Mouse (Mus musculus) 416B (cell line): ENCODE data around the gene Tubb3.
A peak's percentile ranks its signal among the peaks of the same experiment; 100 is the strongest.
"Not testable (repeated sequence)": the region's sequence is repeated elsewhere in the genome, so short reads cannot be mapped to it uniquely, and the experiment has no call there.

Experiments
- DNase-seq: peaks from one replicate; pipeline ENCODE4 v3.0.0; 2011; ENCODE audit warnings: low read depth

The Tubb3 gene

DNA sequence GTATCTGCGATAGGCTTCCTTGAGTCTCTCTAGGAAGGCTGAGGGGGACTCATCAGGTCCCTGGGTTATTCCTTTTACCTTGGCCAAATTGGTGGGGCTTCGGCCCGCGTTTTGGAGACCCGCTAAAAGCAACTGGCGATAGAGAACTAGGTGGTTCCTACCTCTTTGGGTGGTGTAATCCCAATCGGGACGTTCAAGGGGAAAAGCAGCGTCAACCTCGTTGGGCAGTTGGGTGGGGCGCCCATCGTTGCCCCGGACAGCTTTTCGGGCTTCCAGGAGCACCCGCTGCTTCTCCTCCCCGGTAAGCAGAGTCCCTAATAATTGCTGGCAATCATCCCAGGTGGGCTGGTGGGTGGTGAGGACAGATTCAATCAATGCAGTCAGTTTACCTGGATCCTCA is 21.2 kb downstream of the Tubb3 start:
- DNase-seq = no peak

DNA sequence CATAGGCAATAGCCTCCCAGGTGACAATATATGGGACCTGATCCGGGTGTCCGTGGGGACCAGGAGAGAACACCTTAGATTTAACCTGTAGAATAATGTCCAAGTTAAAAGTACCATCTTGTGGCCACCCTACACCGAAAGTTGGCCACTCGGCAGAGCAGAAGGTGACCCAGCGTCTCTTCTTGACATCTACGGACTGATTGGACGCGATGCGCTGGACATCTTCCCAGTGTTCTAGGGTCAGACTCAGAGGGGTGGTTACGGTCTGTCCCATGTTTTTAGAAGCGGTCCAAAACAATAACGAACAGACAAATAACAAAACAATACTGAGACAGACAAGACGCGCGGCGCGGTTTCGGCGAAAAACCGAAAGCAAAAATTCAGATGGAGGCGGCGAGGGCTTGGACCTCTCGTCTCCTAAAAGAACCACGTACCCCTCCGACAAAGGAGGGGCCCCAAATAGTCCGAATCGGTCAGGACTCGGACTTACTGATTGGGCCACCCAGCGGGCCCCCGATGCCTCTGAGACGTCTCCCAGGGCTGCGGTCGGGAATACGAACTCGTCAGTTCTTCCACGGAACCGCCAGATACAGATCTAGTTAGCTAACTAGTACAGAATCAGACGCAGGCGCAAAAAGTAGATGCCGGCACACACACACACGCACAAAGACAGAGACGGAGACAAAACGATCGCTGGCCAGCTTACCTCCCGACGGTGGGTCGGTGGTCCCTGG is 22.2 kb downstream of the Tubb3 start:
- not testable (repeated sequence) for DNase-seq

DNA sequence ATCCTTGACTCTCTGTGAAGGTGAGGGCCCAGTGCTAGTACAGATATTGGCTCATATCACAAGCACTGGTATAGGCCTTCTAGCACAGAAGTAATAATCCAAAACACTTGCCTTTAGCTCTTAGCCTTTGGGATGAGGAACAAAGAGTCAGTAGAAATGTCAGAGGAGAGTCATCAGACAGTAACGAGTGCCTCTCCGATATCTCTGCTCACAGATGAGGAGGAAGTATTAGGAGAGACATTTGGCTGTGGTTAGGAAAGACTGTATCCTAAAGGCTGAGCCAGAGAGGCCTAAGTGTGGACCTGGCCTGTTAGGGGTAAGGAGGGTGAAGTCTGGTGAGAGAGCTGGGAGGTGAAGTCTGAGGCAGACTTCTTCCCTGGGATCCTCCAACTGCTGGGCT is 30.6 kb downstream of the Tubb3 start:
- DNase-seq = no peak

DNA sequence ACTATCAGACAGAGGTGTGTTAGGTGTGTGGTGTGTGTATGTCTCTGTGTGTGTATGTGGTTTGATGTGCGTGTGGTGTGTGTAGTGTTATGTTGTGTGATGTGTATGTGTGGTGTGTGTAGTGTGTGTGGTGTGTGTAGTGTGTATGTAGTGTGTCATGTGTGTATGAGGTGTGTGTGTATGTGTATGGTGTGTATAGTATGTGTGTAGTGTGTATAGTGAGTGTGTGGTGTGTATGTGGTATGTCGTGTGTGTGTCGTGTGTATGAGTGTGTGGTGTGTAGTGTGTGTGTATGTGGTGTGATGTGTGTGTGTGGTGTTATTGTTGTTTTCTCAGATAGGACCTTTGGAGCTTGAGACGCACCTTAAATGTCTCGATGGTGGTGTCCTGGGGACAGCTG is 31.1 kb downstream of the Tubb3 start:
- no peak for DNase-seq

DNA sequence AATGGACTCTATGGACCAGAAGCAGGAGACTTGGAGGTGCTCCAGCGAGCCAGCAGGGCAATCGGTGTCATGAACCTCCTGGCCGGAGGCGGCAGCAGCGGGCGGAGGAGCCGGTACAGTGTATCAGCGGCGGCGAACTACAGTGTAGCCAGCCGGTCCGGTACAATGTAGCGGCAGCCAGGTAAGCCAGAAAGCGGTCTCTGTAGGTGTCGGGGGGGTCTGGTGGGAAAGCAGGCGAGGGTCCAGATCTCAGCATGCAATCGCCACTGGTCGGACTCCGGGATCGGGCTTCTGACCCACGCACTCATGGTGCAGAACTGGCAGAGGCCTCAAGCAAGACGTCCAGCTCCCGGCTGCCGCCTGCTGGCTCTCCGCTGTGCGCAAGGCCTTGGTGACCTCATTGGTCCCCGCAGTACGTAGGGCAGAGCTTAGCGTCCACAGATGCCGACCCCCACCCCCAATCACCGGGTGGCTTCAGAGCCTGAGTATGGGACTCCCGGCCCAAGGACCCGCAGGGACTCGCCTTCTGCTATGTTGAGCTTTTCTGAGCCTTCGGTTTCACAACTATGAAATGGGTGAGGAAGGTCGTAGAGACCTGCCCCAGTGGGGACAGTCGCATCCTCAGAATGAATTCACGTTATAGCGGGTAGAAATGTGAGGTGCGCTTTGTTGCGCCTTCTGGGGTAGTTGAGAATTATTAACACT is 31.8 kb downstream of the Tubb3 start:
- DNase-seq = peak; percentile 99

DNA sequence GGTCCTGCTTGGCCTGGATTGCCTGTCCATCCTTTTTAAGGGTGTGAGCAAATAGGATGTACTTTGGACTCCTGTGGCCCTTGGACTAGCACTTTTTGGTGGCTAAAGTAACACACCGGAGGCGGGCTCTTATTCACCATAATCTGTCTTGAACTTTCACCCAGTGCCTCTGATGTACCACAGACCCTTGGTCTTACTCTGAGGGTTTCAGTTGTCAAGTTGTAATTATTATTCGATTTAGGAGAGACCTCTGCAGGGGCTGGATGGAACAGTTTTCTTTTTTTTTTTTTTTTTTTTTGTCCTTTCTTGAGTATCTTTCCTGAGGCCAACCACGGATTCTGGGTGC is 32.3 kb downstream of the Tubb3 start:
- DNase-seq = peak; percentile 74

DNA sequence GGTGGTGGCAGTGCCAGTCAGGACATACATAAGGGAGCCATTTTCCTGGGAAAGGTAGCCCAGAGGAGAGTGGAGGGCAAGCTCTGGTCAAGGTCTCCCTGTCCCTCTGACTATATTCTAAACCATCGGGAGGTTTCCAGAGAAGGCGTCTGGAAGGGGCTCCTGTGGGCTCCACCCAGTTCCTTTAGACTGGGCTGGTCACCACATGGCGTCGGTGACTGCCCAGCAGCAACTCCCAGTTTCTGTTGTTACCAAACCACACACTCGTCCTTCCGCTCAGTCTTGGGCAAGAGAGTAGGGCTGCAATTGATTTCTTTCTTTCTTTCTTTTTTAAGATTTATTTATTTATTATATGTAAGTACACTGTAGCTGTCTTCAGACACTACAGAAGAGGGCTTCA is 32.9 kb downstream of the Tubb3 start:
- peak; percentile 94 for DNase-seq

DNA sequence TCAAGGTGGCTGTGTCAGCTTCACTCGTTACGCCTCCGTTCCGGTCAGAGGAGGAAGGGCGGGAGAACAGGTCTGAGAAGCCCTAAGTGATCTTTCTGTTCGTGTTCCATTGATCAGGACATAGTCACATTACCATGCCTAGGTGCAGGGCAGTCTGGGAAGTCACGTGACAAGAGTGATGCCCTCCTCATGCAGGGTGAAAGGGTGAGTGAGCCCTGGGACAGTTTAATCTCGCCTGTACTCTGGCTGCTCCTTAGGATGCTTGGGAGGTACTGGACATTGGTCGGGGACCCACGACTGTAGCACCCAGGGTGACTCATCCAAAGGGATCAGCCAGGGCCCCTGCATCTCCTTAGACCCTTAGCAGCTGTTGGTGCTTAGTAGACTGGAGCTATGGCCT is 34.8 kb downstream of the Tubb3 start:
- no peak for DNase-seq

DNA sequence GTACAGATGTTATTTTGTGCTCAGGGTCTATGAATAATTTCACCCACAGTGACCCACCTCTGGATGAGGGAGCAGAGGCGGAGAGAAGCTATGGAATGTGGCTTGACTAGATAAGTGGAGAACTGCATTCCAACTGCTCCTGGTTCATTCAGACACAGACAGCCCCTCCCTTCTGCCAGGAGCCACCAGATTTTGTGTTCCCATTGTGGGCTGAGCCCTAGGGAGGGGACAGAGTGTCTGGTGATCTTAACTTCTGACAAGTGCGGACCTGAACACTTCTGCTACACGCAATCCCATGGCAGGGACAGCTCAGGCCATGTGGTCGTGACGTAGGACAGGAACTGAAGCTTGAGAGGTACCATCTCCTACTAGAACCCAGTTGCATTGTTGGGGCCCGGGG is 35.6 kb downstream of the Tubb3 start:
- no peak for DNase-seq

DNA sequence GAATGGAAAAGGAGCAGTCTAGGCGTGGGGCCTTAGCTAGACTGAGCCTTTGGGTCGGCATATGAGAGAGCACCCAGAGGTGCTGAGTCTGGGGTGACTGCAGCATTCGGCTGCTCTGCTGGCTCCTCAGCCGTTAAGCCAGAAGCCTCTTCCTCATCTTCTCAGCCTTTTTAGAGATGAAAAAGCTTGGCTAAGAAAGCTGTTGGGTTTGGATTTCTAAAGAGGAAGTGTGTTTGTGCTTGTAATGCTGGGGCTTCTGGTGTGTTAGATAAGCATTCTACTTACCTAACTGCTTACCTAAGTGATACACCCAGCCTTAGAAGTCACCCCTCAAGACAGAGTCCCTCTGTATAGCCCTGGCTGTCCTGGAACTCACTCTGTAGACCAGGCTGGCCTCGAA is 39.6 kb downstream of the Tubb3 start:
- peak; percentile 90 for DNase-seq

DNA sequence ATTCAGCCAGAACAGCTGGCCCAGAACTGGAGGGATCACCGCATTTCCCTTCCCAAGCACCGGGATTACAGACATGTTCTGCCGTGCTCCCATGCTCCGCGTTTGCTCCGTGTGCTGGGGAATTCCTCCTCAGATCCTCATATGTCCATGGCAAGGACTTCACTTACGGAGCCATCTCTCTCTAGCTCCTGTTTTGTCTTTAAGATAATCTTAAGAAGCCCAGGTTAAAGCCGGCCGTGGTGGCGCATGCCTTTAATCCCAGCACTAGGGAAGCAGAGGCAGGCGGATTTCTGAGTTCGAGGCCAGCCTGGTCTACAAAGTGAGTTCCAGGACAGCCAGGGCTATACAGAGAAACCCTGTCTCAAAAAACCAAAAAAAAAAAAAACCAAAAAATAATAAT is 40.5 kb downstream of the Tubb3 start:
- DNase-seq = not testable (repeated sequence)

DNA sequence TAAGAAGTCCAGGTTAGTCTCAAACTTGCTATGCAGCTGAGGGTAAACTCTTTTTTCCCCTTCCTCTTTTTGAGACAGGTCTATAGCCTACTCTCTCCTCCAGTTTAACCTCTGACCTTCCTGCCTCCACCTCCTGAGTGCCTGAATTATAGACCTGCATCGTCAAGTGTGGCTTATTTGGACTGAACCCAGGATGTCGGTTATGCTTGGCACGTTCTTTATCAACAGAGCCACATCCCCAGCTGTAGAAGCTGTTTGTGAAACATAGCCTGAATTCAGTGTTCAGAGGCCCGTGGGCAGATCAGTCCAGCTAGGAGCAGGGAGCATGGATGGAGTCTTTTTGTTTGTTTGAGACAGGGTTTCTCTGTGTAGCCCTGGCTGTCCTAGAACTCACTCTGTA is 40.9 kb downstream of the Tubb3 start:
- DNase-seq = peak; percentile 81

DNA sequence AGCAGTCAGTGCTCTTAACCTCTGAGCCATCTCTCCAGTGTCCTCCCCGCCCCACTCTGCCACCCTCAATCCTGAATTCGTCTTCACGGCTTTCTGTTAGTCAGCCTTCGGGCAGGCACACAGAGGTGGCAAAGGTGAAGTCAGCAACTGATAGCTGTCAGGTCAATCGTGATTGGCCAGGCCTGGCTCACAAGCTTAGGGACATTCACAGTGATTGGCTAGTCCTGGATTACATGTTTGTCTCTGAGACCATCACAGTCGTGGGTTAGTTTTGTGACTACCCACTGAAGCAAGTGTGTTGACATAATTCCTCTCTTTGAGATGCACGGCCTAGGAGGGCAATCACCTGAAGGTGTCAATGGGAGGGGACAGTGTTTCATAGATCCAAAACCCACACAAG is 42.1 kb downstream of the Tubb3 start:
- DNase-seq = no peak

DNA sequence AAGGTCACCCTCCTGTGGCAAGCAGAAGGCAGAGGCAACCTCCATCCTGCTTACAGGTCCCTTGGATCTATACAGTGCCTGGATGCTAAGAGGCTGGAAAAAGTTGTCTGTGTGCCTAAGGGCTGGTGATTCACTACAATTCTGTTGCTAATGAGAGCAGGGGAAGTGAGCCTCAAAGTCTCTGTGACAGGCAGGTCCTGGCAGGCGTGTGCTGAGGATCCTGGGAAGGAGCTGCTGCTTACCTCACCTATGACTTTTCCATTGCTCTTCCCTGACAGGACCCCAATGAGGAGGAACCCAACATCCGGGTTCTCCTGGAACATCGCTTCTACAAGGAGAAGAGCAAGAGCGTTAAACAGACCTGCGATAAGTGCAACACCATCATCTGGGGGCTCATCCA is 42.7 kb downstream of the Tubb3 start:
- no peak for DNase-seq

DNA sequence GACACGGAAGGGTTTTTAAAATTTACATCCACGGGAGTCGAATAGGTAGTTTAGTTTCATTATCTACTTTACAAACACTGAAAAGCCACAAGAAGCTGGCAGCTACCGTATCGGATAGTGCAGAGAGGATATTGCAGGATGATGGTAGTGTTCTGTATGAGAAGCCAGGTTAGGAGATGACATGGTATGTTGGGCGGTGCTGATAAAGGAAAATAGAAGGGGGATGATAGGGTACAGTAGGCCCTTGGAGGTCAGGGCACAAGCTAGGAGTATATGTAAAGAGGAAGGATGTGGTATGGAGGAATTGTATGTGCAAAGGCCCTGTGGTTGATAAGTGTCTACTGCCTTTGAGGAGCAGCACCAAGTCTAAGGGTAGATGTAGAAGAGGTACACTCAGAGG is 43.3 kb downstream of the Tubb3 start:
- DNase-seq = peak; percentile 96

DNA sequence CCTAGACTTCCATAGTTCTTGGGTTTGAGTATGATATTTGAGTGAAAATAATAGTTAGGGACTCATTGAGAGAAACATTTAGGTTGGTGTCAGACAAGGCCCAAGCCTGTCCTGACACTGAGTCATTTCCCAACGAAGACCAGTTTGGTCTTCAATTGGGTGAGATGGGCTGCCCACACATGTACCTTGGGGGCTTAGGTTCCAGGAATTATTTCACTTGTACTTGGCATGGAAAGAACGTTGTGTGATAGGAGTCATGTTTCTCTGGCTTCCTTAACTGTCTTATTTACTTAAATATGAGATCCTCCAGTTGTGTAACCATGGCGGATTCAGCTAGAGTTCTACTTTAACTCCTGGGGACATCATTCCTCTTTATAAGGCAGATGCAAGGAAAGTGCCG is 52.4 kb downstream of the Tubb3 start:
- DNase-seq = no peak

DNA sequence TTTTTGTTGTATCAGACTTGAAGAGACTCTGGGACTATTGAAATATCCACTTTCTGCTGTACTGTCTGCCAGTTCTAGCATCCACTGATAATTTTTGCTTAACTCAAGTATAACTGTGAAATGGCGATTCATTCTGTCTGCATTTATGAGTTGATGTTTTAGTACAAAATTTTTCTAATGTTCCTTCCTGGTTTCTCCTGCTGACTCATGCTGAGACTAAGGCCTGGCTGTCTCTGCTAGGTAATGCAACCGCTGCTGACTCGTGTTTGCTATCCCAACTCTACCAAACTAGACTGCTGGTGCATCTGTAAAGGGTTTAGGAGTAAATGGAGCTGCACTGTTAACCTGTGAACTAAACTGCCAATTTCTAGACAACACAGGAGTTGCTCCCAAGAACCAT is 56.3 kb downstream of the Tubb3 start:
- peak; percentile 75 for DNase-seq
